Mouse (Mus musculus) small intestine, adult 2 months (tissue): ENCODE measurements around the gene Arpp19.

Experiments
- CTCF ChIP-seq: fragments of 200-500 bp; IDR thresholded peaks from 2 replicates; pipeline ENCODE4 v1.5.1; 2012; ENCODE audit warnings: low read depth, mild to moderate bottlenecking, control low read depth, inconsistent platforms, low read length, moderate library complexity, mixed read lengths; ENCODE audit not compliant: insufficient replicate concordance, insufficient read length; ENCODE audit errors: extremely low read depth
- POLR2A ChIP-seq: fragments of 200-500 bp; IDR thresholded peaks from 2 replicates; pipeline ENCODE4 v1.6.1; 2012; ENCODE audit warnings: low read depth, mild to moderate bottlenecking, control low read depth, inconsistent platforms, low read length, moderate library complexity

DNA sequence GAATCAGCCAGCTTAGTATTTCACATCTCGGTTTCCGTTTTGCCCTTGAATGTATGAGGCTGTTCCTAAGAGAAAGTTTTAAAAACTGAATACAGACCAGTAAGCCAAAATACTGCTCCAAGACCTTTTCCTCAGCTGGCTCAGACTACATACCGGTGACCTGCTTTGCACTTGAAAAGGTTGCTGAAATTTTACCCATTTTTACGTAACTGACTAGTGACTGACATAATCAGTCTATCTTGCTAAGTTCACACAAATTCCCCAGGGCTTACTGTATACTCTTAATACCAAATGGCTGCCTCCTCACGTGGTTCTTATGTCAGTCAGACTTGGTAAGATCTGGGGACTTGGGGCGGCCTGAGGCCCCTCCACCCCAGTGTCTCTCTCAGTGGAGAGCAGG, 18.2 kb upstream of the Arpp19 start:
- no peak for TF ChIP-seq CTCF
- TF ChIP-seq POLR2A = no peak
